Mouse (Mus musculus) heart, embryonic 16.5 days (tissue): ENCODE results near the gene Hk1. TPM values are rescaled to one million over a fixed set of nuclear protein-coding genes. Genes with fewer than 3 reads are reported as not detected.

Experiments used
- ATAC-seq: fragments of 200-750 bp; cut with Nextera tagmentation; replicated peaks from 2 replicates; pipeline ENCODE4 v1.8.0; 2017; ENCODE audit warnings: moderate number of reproducible peaks; ENCODE audit not compliant: insufficient read depth, low FRiP score; ENCODE audit errors: extremely low read depth
- H3K27ac ChIP-seq: fragments of 300-500 bp; sonication (generic); 2 replicates; pipeline ENCODE4 v1.5.1; 2014; ENCODE audit warnings: mild to moderate bottlenecking, low read length, control low read depth, moderate library complexity
- H3K27me3 ChIP-seq: fragments of 300-500 bp; sonication (generic); 2 replicates; pipeline ENCODE4 v1.6.1; 2014; ENCODE audit warnings: low read length, mixed read lengths; ENCODE audit not compliant: control insufficient read depth, insufficient read depth
- H3K36me3 ChIP-seq: fragments of 300-500 bp; sonication (generic); 2 replicates; pipeline ENCODE4 v1.6.1; 2014; ENCODE audit not compliant: control insufficient read depth, insufficient read depth
- H3K4me1 ChIP-seq: fragments of 300-500 bp; sonication (generic); 2 replicates; pipeline ENCODE4 v1.6.1; 2014; ENCODE audit warnings: low read length, mixed read lengths; ENCODE audit not compliant: control insufficient read depth, insufficient read depth
- H3K4me2 ChIP-seq: fragments of 300-500 bp; sonication (generic); 2 replicates; pipeline ENCODE4 v1.6.1; 2014; ENCODE audit warnings: low read depth, mild to moderate bottlenecking, control low read depth, low read length
- H3K4me3 ChIP-seq: fragments of 300-500 bp; sonication (generic); 2 replicates; pipeline ENCODE4 v1.5.1; 2014; ENCODE audit warnings: mild to moderate bottlenecking, control low read depth, low read length
- H3K9ac ChIP-seq: fragments of 300-500 bp; sonication (generic); 2 replicates; pipeline ENCODE4 v1.6.1; 2014; ENCODE audit warnings: low read length, control low read depth
- H3K9me3 ChIP-seq: fragments of 300-500 bp; sonication (generic); replicated peaks from 2 replicates; pipeline ENCODE4 v1.6.1; 2016; ENCODE audit warnings: low read length; ENCODE audit not compliant: control insufficient read depth
- WGBS: fragments of 180-500 bp; shearing (Covaris S2); extraction: QIAGEN DNeasy Blood & Tissue Kit; methylation state at CpG from one replicate; pipeline ENCODE4 v1.1.7; 2014; 5-methylcytosine and 5-hydroxymethylcytosine counted together
- polyA plus RNA-seq: library from polyadenylated mRNA; unstranded; fragments of >200 nt; fragmentation: Nextera tagmentation; extraction: Ambion mirVana; gene quantifications from 2 replicates; pipeline ENCODE4 v1.2.1, GENCODE M21; 2015

Gene Hk1
- 232 and 240 TPM in 2 replicates for polyA plus RNA-seq

GRCm38 (mm10) chr10:62379808-62380207, at the start of gene Hk1:
Gene Hk1 (minus strand): TSS chr10:62379908.
- no peaks in the 10 kb centered on the region for H3K36me3 ChIP-seq
- WGBS, result 71% methylated on average over 1 of the region's 1 CpGs
- no peak within 1 kb of the TSS for H3K4me2 ChIP-seq
- H3K9ac ChIP-seq, result no peak within 1 kb of the TSS
- H3K27me3 ChIP-seq, result no peaks in the 10 kb centered on the region
- no peaks in the 10 kb centered on the region for H3K9me3 ChIP-seq
- no peak for ATAC-seq
- H3K27ac ChIP-seq, result no peak within 1 kb of the TSS
- H3K4me1 ChIP-seq, result no peaks in the 10 kb centered on the region
- H3K4me3 ChIP-seq, result no peak within 1 kb of the TSS

- 45% methylated on average over 9 of the region's 9 CpGs for WGBS
- no peaks in the 10 kb centered on the region for H3K27me3 ChIP-seq
- no peak overlapping the region for H3K4me2 ChIP-seq
- H3K9ac ChIP-seq, result no peak overlapping the region
- no peak overlapping the region for H3K4me3 ChIP-seq
- ATAC-seq, result no peak
- H3K4me1 ChIP-seq, result peaks cover 11% of the 10 kb centered on the region; the same call in 1 of the 2 replicates
- H3K36me3 ChIP-seq, result peaks cover 19% of the 10 kb centered on the region
- no peak overlapping the region for H3K27ac ChIP-seq
- H3K9me3 ChIP-seq, result no peaks in the 10 kb centered on the region
These were observed 45.6 kb upstream of the Hk1 start for GRCm38 (mm10) chr10:62425081-62425871.

- Histone ChIP-seq H3K4me1 (peaks cover 11% of the 10 kb centered on the region; the same call in 1 of the 2 replicates), H3K27me3 (no peaks in the 10 kb centered on the region), H3K4me3 (no peak within 1 kb of the TSS), H3K9me3 (no peaks in the 10 kb centered on the region), H3K36me3 (no peaks in the 10 kb centered on the region), H3K9ac (no peak within 1 kb of the TSS), H3K27ac (no peak within 1 kb of the TSS), H3K4me2 (no peak within 1 kb of the TSS)
- no peak for ATAC-seq
- 57% methylated on average over 15 of the region's 15 CpGs for WGBS
These were observed 42.5 kb upstream of the Hk1 start, which contains the start of gene Hkdc1 for GRCm38 (mm10) chr10:62422255-62422654. Gene Hkdc1 (minus strand): TSS chr10:62422491.

GRCm38 (mm10) chr10:62421127-62421526, 41.4 kb upstream of the Hk1 start:
- Histone ChIP-seq H3K9me3 (no peaks in the 10 kb centered on the region), H3K9ac (peak overlapping the region; percentile 23; the same call in 1 of the 2 replicates), H3K4me2 (no peak overlapping the region), H3K27me3 (no peaks in the 10 kb centered on the region), H3K4me3 (no peak overlapping the region), H3K4me1 (peaks cover 11% of the 10 kb centered on the region; the same call in 1 of the 2 replicates), H3K27ac (peak overlapping the region; percentile 59; the same call in 1 of the 2 replicates), H3K36me3 (no peaks in the 10 kb centered on the region)
- WGBS, result 54% methylated on average over 3 of the region's 3 CpGs
- no peak; the same call in 1 of the 2 replicates for ATAC-seq

- H3K27ac ChIP-seq, result peak overlapping the region; percentile 59; the same call in 1 of the 2 replicates
- no peak overlapping the region for H3K4me3 ChIP-seq
- 58% methylated on average over 6 of the region's 6 CpGs for WGBS
- no peaks in the 10 kb centered on the region for H3K27me3 ChIP-seq
- H3K9ac ChIP-seq, result peak overlapping the region; percentile 23; the same call in 1 of the 2 replicates
- no peak for ATAC-seq
- no peak overlapping the region for H3K4me2 ChIP-seq
- H3K9me3 ChIP-seq, result no peaks in the 10 kb centered on the region
- peaks cover 8% of the 10 kb centered on the region; the same call in 1 of the 2 replicates for H3K4me1 ChIP-seq
- H3K36me3 ChIP-seq, result no peaks in the 10 kb centered on the region
These were observed 40.7 kb upstream of the Hk1 start for GRCm38 (mm10) chr10:62420399-62420798.

- H3K4me1 ChIP-seq, result peaks cover 7% of the 10 kb centered on the region; the same call in 1 of the 2 replicates
- no peak overlapping the region for H3K4me3 ChIP-seq
- no peaks in the 10 kb centered on the region for H3K36me3 ChIP-seq
- H3K9me3 ChIP-seq, result no peaks in the 10 kb centered on the region
- H3K4me2 ChIP-seq, result no peak overlapping the region
- no peak for ATAC-seq
- no peak overlapping the region for H3K27ac ChIP-seq
- WGBS, result 79% methylated on average over 5 of the region's 5 CpGs
- H3K9ac ChIP-seq, result no peak overlapping the region
- no peaks in the 10 kb centered on the region for H3K27me3 ChIP-seq
These were observed 39.7 kb upstream of the Hk1 start for GRCm38 (mm10) chr10:62419422-62419821.

- no peak for ATAC-seq
- Histone ChIP-seq H3K9me3 (no peaks in the 10 kb centered on the region), H3K27me3 (no peaks in the 10 kb centered on the region), H3K4me2 (no peak overlapping the region), H3K4me3 (no peak overlapping the region), H3K36me3 (no peaks in the 10 kb centered on the region), H3K4me1 (peaks cover 7% of the 10 kb centered on the region; the same call in 1 of the 2 replicates), H3K9ac (no peak overlapping the region), H3K27ac (no peak overlapping the region)
- WGBS, result 82% methylated on average over 7 of the region's 7 CpGs
These were observed 39.2 kb upstream of the Hk1 start for GRCm38 (mm10) chr10:62418831-62419356.

GRCm38 (mm10) chr10:62413606-62413982, 33.9 kb upstream of the Hk1 start:
- H3K36me3 ChIP-seq, result no peaks in the 10 kb centered on the region
- H3K4me2 ChIP-seq, result no peak overlapping the region
- H3K27me3 ChIP-seq, result 0 out of 2 replicates have a peak, but pooled peaks cover 2% of the 10 kb centered on the region
- H3K27ac ChIP-seq, result 0 out of 2 replicates have a peak overlapping the region, but pooled peaks have one; percentile 11
- 0 out of 2 replicates have a peak, but pooled peaks cover 4% of the 10 kb centered on the region for H3K4me1 ChIP-seq
- ATAC-seq, result peak; percentile 61; the same call in 1 of the 2 replicates
- no peaks in the 10 kb centered on the region for H3K9me3 ChIP-seq
- no peak overlapping the region for H3K9ac ChIP-seq
- WGBS, result 9% methylated on average over 4 of the region's 4 CpGs
- H3K4me3 ChIP-seq, result no peak overlapping the region
